Mouse (Mus musculus) urinary bladder, postnatal 25 days (tissue): ENCODE measurements around the gene Ccdc13.

Experiments used
- DNase-seq: peaks from one replicate; pipeline ENCODE4 v3.0.0; 2022; ENCODE audit warnings: low spot score

Ccdc13 gene

DNA sequence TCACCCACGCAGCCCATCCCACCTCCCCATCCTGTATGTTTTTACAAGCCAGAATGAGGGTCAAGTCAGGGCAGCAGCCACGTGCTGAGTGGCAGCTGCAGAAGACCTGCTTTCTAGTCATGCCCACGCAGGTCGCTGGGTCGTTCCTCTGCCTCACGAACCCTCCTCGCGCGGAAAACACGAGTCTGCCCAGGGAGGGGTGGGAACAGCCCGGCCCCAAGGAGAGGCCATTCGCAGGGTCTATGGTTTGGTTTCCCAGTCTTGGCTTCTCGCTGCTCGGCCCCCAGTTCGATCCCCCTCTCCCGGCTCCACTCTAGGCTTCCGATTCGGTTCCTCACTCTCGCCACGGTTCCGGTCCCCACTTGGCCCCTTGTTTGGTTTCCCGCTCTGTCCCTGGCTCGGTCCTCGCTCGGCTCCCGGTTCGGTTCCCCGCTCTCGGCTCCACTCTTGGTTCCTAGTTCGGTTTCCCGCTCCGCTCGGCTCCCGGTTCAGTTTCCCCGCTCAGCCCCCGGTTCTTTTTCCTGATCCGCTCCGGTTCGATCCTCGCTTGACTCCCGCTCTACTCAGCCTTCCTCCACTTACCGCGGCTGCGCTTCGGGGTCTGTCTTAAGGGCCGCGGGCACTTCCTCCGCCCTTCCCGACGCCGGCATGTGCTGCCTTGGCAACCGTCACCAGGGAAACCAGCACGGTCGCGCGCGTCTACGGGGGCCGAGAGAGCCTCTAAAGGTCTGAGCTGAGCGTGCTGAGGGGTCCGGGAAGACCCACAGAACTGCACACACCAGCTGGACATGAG is at the start of gene Ccdc13:
TSS of gene Ccdc13 (minus strand) at position 633 of the 793 bp plus-strand sequence.
- DNase-seq: peak; percentile 64

GRCm38 (mm10) chr9:121882015-121882457 is 42.8 kb upstream of the Ccdc13 start:
- no peak for DNase-seq

DNA sequence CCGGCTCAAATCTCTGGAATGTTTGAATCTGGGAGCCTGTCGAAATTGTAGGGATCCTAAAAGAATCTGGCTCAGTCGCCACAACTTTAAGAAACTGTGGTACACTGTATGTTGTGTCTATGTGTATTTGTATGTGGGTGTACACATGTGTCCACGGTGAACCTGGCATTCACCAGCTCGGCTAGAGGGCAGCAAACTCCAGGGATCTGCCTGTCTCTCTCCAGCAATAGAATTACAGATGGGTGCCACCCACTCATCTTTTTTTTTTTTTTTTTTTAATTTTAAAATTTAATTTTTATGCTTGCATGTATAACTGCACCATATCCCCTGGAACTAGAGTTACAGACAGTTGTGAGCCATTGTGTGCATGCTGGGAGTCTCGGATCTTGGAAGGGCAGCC is 42.0 kb upstream of the Ccdc13 start:
- DNase-seq: no peak

GRCm38 (mm10) chr9:121880840-121881239 is 41.6 kb upstream of the Ccdc13 start:
- peak; percentile 66 for DNase-seq

DNA sequence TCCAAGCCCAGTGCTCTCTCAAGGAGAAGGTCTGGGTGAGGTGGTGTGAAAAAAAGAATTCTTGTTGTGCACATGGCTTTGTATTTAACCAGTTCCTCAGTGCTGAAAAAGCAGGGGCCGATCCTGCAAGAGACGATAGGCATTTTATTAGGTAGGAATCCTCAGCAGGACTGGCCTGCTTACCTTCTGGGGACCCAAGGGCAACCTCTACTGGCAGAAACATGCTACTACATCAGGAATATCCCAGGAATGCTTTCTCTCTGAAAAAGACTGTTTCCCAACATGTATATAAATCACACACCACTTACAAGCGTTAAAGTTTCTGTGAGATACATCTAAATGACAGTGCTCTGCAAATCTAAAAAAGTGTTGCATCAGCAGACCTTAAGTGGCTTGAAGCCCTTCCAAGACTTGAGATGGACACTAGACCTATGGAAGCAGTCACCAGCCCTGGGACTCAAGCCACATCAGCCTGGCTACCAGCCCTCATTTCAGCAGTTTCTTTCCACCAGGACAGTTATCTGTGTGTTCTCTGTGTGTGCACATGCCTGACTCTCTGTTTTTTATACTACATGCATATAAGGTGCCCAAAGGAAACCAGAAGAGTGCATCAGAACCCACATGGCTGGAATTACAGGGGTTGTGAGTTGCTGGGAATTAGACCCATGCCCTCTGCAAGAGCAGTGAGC is 37.9 kb upstream of the Ccdc13 start:
- DNase-seq: peak; percentile 48

- DNase-seq: no peak
Observed at GRCm38 (mm10) chr9:121873578-121873977, 34.3 kb upstream of the Ccdc13 start.

- DNase-seq: no peak
Observed at GRCm38 (mm10) chr9:121872062-121872683, 32.9 kb upstream of the Ccdc13 start.

GRCm38 (mm10) chr9:121869973-121870515 is 30.8 kb upstream of the Ccdc13 start:
- DNase-seq: no peak

DNA sequence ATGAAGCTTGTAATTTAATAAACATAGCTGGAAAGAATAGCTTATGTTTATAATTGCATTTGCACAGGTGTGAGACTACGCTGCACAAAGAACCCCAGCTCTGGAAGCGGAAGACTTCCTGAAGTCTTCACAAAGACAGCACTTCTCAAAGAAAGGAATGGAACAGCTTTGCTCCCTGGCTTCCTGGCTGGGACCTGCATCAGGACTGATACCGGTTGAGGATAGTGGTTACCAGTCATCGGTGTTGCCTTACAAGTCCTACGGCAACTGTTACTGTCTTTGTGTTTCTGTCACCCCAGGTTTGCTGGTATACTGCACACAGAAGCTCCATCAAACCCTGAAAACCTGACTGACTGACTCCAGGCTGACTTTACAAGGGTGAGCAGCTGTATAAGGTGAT is 30.2 kb upstream of the Ccdc13 start:
- no peak for DNase-seq

GRCm38 (mm10) chr9:121868236-121868635 is 29.0 kb upstream of the Ccdc13 start:
- no peak for DNase-seq

DNA sequence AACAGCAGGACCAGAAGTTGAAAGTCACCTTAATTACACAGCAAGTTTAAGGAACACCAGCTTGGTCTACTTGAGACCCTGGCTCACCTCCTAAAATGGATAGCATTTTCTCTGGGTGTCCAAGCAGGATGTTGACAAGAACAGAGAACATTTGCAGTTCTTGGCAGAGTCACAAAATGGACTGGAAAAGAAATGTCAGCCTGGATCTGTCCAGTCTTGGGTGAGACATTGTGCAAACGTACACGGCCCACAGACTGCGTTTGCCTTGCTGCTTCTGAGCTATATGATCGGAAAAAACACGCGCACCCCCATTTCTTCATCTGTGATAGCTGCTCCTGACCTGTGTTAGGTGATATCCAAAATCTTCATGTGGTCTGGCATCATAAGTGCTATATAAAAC is 28.4 kb upstream of the Ccdc13 start:
- no peak for DNase-seq

GRCm38 (mm10) chr9:121865425-121866008 is 26.3 kb upstream of the Ccdc13 start:
- DNase-seq: no peak

DNA sequence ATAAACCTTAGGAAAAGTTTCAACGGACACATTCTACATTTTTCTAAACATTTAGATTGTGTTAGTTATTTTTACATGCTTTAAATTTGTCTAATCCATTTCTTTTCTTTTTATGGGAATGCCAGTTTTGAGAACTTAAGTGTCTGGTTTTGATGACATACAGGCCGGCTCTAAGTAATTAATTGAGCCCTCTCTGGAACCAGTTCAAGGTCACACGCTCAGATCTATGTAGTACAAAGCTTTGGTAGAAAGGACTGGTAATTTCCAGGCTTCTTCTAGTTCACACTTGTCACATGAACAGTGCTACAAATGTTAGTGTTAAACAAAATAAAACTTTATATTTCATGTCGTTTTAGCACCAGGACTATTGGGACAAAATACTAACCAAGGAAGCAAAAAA is 25.6 kb upstream of the Ccdc13 start:
- no peak for DNase-seq

- no peak for DNase-seq
Observed at GRCm38 (mm10) chr9:121860921-121861320, 21.7 kb upstream of the Ccdc13 start.

GRCm38 (mm10) chr9:121859345-121859744 is 20.1 kb upstream of the Ccdc13 start:
- no peak for DNase-seq

DNA sequence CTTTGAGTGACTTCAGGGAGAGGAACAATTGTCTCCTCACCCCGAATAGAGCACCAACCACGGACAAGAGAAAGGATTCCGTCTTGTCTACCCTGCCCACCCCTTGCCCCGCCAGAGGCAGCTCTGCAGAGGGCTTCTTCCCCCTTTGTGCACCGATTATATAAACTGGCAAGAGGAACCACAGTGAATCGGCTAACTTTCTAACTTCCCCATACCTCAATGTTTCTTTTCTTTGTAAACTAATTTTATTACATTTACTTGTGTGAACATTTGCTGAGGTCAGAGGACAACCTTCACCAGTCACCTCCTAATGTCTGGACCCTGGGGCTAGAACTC is 18.9 kb upstream of the Ccdc13 start, which contains the start of gene Higd1a:
TSS of gene Higd1a (minus strand) at position 210 of the 336 bp plus-strand sequence.
- no peak for DNase-seq

- peak; percentile 97 for DNase-seq
Observed at GRCm38 (mm10) chr9:121857474-121858152, 18.4 kb upstream of the Ccdc13 start.

GRCm38 (mm10) chr9:121856649-121857416 is 17.6 kb upstream of the Ccdc13 start:
- DNase-seq: peak; percentile 58

- no peak for DNase-seq
Observed at GRCm38 (mm10) chr9:121854246-121854645, 15.0 kb upstream of the Ccdc13 start.

- no peak for DNase-seq
Observed at GRCm38 (mm10) chr9:121847842-121848241, 8.6 kb upstream of the Ccdc13 start.

DNA sequence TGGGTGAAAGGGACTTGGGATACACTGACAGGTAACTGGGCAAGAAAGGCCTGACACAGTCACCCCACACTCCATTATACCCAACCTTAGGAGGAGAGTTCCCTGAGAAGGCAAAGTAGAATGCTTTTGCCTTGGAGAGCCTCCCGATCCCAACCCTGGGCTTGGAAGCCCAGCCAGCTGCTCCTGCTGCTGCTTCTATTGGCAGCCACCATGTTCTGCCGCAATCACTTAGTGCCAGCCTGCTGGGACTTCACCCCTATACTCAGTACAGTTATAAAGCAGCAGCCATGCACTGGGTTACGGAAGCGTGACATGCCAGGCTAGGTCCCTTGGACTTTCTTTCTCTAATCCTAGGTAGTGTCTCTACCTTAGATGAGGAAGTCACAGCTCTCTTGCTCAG is 7.9 kb upstream of the Ccdc13 start:
- DNase-seq: no peak
